Mouse (Mus musculus): ENCODE measurements around the gene Wnt5b.
"Not testable (repeated sequence)": the region's sequence is repeated elsewhere in the genome, so short reads cannot be mapped to it uniquely, and the experiment has no call there.

The Wnt5b gene

DNA sequence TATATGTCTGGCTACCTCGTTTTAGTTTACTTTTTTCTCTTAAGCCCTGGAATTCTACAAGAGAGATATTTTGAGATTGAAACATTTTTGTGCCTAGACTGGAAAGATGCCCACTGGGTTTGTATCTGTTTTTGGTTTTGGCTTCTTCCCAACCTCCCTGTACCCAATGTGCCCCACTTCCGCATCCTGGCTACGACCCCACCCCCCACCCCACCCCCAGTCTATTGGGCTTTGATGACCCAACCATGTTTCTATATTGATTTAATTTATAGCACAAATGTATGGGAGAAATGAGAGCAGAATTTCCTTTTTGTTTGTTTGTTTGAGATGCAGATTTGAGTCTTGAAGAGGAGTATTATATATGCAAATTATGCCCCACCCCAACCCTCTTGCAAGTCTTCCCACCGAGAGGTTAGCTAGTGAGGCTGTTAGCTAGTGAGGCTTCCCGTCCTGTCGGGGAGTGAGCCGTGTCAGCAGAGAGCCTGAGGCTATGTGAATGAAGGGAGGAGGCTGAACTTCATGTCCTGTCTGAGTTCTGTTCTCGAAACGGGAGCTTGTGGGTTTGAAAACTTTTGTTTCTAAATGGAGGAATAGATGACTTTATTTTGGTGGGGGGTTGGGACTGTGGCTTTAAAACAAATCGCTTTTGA is 62.3 kb downstream of the Wnt5b start:
- not testable (repeated sequence) for DNase-seq

DNA sequence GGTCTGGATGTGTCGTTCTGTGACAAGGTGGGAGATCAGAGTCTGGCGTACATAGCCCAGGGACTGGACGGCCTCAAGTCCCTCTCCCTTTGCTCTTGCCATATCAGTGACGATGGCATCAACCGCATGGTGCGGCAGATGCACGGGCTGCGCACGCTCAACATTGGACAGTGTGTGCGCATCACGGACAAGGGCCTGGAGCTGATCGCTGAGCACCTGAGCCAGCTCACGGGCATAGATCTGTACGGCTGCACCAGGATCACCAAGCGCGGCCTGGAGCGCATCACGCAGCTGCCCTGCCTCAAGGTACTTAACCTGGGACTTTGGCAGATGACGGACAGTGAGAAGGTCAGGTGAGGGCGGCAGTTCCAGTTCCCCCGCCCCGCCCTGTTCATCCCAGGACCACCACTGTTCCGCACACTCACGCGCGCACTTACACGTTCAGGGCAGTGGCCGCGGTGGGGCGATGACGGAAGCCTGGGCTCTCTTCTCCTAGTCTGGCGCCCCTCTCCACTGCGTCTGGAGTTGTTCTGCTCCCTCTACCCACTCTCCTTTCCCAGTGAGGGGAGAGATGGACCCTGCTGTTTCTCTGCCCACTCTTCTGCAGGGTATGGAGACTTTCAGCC is 63.3 kb downstream of the Wnt5b start:
- peak; percentile 42 for DNase-seq

DNA sequence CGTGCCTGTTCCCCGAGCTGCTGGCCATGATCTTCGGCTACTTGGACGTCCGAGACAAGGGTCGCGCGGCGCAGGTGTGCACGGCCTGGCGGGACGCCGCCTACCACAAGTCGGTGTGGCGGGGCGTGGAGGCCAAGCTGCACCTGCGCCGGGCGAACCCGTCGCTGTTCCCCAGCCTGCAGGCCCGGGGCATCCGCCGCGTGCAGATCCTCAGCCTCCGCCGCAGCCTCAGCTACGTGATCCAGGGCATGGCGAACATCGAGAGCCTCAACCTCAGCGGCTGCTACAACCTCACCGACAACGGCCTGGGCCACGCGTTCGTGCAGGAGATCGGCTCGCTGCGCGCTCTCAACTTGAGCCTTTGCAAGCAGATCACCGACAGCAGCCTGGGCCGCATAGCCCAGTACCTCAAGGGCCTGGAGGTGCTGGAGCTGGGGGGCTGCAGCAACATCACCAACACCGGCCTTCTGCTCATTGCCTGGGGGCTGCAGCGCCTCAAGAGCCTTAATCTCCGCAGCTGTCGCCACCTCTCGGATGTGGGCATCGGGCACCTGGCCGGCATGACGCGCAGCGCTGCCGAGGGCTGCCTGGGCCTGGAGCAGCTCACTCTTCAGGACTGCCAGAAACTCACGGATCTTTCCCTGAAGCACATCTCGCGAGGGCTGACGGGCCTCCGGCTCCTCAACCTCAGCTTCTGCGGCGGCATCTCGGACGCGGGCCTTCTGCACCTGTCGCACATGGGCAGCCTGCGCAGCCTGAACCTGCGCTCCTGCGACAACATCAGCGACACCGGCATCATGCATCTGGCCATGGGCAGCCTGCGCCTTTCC is 64.1 kb downstream of the Wnt5b start:
- peak; percentile 57 for DNase-seq

DNA sequence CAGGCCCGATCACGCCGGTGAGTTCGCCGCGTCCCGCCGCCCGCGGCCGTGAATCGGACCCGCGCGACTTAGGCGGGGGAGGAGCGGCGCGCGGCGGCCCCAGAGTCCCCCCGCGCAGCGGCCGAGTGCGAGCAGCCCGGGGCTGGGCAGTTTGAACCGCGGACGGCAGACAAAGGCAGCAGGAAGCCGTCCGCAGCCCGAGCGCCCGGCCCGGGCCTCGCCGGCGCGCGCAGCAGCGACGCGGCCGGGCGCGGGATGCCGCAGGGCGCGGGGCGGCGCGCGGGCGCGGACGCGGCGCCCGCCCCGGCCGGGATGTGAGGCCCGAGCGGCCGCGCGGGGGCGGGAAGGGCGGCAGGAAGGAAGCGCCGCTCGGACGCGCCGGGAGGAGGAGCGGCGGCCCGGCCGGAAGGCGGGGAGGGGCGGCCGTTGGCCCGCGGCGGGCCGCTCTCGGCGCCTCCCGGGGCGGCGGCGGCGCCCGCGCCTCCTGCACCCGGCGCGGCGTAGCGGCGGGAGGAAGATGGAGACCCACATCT is 64.7 kb downstream of the Wnt5b start, which contains the start of gene Fbxl14:
Fbxl14 (plus strand) TSS at position 326 of the 533 bp plus-strand sequence.
- no peak for DNase-seq

DNA sequence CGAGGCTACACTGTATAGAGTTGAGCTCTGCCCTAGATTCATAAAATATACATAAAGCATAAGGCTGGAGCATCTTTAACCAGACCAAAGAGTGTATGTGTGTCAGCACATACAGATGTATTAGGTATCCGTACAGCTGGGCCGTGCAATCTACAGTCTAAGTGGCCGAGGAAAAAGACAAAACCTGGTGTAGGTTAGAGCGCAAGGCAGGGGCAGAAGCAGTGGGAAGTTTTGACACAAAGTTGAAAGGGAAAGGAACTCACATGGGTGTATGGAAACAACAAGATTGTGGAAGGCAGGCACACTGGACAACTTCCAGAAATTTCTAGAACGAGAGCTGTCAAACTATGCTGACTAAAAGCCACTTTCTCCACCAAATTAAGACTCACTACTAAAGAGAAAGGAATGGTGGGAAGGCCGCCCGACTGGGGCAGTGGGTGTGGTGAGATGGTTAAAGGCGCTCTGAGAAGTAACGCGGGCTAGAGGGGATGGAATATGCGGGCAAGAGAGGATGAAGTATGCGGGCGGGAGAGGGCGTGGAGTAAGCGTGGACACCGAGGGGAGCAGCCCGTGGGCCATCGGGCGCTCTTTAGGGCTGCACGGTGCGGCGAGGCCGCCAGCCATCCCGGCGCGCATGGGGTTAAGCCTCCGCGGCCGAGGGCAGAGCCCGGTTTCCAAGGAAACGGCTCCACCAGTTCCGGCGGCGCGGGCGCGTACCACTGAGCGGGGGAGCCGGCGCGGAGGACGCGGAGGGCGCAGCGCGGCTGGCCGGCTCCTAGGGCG is 65.4 kb downstream of the Wnt5b start:
- peak; percentile 91 for DNase-seq

DNA sequence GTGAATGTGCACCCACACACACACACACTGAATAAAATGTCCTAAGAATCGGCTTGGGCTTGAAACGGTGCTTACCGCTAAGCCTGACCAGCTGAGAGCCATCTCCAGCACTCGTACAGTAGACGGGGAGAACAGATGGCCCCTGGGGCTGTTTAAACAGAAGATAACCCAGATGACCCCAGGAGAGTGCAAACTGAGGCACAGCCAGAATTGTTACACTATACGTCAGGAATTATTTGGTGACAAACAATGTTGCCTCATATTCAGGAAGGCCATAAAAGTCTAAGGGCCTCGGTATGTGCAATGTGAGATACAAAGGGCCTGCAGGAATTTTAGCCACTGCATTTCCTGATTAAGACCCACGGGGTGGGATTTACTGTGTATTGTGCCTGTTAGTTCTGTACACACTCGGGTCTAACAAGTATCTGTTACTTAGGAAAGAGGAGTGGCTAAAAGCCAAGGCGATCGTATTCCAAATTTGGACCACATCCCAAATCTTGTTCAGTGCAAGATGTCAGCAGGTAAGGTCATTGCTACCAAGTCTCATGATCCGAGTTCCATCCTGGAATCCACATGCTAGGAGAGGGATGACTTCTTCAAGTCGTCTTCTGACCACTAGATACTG is 66.3 kb downstream of the Wnt5b start:
- no peak for DNase-seq

DNA sequence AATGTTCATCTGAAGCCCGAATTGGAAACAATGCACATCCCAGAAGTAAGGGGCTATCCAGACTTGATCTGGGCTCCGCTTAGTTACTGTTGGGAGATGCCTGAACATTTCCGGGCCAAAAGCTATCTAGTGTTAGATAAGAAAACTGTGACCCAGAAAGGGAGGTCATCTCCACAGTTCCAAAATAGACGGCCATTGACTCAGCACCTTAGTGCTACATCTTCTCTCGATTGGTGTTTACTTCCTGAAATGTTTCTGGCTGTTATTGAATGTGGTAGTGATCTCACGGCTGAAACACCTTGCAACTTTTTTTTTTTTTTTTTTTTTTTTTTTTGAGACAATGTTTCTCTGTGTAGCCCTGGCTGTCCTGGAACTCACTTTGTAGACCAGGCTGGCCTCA is 68.2 kb downstream of the Wnt5b start:
- no peak for DNase-seq

DNA sequence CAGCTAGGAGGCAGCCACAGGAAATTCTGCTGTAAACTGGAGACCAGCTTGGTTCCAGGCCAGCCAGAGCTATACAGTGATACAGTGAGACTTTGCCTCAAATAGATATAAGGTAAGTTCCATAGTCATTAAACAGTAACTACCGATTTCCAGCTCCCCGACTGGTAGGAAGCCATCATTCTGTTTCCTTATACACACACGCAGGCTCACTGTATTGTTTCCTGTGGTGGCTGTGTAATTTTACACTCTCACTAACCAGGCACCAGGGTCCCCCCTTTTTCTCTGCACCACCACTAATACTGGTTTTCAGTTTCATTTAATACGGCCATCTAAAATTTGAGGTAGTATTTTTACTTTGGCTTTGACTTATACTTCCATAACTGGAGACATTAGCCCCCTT is 70.2 kb downstream of the Wnt5b start:
- DNase-seq = no peak

DNA sequence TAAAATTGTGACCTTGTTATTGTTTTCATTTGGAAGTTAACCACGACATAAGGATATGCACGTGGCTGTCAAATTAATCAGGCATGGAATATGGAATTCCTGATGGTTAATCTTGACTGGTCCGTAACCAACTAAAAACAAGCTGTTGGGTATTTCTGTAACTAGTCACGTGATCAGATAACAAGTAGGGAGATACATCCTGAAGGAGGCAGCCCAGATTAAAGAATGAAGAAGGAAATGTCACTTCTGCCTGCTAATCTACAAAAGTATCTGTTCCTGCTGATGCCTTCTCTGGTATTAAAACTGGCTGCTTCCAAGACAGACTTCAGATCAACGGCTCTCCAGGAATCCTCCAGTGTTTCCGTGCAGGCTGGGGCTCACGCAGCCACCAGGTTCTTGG is 70.7 kb downstream of the Wnt5b start:
- DNase-seq = no peak

DNA sequence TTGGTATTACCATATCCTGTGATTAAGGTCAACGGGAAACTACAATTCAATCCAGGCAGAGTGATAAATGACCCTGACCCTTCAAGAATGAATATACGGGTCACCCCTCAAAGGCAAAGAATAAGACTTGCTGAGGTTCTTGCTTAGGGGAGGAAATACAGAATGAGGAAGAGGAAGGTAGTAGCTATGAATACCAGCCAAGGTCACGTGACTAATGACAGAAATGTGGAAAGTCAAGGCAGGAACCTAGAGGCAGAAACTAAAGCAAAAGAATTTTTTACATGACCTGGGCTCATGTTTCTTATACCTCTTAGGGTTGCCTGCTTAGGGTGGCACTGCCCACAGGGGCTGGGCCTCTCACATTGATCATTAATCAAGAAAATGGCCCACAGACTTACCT is 71.4 kb downstream of the Wnt5b start:
- no peak for DNase-seq

DNA sequence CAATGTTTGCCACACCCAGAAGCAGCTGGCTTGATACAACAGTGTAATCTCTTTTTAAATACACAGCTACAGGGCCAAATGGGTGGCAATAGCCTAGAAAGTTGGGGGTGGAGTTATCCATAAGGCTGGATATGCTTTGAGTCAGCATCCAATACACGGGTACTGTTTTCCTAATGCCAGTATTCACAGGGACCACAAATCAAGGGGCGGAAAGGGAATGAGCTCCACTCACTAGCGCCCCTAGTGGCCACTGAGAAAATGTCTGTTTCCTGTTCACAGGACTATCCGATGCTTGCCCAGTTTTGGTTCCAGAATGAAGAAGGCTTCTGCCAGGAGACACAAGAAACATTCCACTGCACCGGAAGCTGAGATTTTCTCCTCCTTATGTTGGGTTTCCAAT is 72.0 kb downstream of the Wnt5b start:
- no peak for DNase-seq

DNA sequence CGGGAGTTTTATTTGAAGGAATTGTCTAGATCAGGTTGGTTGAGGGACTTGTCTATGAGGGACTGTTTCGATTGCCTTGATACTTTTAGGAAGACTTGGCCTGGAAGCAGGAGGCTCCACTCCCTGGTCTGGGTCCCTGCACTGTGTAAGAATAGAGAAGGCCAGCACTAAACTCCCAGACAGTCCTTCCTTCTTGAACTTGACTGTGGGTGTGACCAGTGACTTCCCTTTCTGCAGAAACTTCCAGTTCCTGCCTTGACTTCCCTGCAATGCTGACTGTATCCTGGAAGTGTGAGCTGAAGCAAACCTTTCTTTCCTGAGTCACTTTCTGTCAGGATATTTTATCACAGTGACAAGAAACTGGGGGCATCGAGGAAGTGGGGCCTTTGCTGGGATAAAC is 73.4 kb downstream of the Wnt5b start:
- no peak for DNase-seq

DNA sequence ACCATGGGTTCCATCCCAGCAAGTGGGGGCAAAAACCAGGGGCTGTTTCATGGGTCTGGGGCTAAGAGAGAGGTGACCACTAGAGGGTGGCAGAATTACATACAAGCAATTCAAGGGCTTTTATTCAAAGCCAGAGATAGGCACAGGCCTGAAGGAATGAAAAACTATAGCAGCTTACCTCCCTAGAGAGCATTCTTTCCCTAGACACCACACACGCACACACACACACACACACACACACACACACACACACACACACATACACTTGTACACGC is 76.4 kb downstream of the Wnt5b start:
- DNase-seq = no peak

DNA sequence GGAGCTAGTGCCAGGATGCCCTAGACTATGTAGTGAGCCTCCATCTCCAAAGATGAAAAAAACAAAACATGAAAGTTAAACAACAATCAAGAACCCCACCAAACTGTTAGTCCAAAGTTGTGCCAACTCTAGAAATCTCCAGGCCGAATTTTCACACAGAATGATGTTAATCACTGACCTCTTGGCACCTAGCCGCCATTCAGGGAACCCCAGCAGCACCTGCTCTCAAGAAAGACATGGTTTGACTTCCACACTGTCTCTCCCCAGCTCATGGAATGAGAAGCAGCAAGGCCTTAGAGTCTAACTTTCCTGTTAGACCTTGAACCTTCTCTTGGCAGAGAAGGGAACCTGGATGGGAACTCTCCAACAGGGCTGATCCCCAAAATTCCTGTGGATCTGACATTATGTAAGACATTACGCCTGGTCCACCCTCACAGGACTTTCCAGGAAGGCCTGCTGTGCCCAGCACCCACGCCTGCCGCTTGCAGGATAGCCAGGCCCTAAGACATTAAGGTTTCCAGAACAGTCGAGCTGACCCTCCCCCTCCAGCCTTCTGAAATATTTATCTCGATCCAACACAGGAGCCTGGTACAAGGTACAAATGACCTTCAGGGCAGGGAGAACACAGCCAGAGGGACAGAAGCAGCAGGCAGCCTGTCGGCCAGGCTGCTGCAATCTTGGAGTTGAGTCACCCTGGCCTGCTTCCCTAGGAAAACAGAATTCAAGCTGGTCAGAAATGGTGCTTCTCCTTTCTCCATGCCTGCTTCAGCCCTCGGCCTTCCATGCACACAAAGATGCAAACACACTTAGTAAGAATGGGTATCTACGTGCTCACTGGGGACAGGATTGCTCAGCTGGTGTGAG is 77.0 kb downstream of the Wnt5b start:
- no peak for DNase-seq

DNA sequence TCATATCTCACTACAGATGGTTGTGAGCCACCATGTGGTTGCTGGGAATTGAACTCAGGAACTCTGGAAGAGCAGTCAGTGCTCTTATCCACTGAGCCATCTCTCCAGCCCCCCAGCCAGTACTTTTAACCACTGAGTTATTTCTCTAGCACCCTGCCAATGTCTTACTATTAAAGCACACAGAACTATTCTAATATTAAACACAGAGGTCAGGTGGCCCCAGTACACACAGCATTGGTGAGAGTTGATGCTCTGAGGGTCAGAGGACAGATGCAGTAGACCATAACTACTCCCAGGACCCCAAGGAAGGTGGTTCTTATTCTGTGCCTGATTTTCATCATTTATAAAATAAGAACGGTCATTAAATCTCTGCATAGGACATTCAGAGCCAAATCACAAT is 78.0 kb downstream of the Wnt5b start:
- DNase-seq = no peak

DNA sequence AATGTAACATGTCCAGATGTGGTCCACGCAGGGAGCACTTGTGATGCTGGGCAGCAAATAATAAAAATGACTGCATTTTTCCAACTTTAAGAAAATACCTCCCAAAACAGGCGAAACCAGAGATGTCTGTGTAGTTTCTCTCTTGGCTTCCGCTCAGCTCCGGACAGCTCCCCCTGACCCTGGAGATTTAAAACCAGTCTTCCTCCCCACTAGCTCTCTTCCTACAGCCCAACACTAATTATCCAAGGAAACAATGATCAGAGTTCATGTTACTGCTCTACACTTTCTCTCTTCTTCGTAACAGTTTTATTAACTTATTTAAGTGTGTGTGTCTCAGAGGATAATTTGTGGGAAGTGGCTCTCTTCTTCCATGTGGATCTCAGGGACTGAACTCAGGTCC is 83.8 kb downstream of the Wnt5b start:
- DNase-seq = no peak

DNA sequence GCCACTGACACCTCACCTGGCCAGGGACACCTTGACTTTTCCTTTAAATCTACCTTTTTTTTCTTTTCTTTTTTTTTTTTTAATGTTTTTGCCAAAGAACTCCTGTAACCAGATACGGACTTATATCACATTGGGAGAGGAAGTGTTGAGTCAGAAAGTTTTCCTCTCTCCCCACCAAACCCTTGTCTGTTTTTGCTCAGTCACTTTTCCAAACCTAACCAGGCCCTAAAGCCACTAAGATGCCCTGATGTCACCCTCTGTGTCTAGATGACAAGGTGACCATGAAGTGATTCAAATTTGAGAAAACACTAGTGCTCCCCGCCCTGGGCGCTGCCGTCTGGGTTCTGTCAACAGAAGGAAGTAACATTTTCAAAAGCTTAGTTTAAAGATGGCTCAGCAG is 85.1 kb downstream of the Wnt5b start:
- no peak for DNase-seq

DNA sequence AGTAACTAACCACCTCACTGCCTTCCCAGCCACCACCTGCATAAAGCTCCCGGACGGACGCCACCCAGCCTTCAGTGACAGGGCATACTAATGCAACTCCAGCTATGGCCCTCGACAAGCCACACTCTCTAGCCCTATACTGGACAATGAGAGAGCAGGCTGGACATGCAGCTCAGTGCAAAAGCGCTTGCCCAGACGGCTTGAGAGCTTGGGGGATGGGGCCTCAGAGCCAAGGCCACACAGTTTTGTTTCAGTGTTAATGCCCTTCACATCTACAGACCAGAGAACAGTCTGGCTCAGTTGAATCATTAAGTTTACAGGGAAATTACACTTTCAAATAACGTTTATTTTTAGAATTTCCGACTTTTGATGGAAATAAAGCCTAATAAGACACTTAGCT is 86.0 kb downstream of the Wnt5b start:
- no peak for DNase-seq

DNA sequence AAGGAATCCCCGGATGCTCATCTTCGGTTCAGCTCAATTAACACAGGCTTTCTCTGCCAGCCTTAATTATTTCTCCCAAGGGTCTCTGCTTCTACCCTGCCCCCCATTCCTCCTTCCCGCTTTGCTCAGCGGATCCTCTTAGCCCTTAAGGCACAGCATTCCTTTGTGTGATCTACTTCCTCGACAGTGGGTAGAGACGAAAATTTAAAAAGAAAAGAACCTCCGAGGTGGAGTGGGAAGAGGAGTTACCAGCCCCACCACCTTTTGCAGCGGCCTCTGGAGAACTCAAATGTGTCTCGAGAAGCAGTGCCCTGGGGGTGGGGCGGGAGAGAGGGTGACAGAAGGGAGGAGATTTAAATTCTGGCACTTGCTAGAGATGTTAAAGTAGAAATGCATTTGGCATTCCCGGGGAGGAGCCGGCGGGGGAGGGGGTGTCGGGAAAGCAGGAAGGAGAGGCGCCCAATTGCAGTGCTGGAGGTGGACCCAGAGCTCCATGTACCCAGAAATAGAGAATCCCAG is 92.1 kb downstream of the Wnt5b start:
- DNase-seq = peak; percentile 77

DNA sequence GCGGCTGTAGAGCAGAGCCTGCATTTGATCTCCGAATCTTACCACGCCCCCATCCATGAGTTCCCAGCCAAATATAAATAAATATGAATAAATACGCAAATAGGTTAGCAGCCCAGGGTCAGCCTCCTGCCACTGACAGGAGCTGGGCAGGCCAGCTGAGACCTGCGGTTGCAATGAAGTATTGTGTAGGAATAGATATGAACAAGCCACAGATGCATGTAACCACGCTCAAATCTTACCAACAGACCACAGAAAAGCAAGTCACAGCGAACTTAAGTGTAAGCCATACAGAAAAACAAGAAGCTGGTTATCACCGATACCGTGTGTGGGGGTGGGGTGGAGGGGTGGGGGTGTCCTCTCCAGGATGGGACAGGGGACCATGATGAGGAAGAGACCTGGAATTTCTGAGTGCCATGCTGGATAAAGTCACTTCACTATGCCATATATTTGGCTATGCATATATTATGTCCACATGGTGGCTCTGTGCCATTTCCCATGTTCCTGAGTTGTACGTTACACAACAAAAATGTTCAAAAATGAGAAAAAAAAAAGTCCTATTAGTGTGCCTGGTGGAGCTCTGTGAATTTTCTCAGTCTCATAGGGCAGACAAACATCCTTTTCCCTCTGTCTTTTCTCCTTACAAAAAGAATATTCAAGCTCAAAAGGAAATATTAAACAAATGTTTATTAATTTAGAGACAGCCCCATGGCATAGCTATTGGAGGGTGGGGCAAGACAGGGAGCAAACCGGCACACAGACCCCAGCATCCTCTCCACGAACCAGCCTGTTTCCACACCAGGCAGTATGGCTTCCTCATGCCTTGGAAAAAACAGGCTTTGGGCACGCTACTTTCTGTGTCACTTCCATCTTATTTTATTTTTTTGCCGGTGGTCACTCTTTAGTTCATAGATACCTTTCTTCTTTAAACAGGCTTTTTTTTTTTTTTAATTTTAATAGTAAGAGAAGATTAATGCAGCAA is 92.9 kb downstream of the Wnt5b start:
- no peak for DNase-seq

All from right cerebral cortex, postnatal 25 days (tissue).